Mouse (Mus musculus) forebrain, embryonic 11.5 days (tissue): Measurements from ENCODE around the gene Zeb2. TPM values are rescaled to one million over a fixed set of nuclear protein-coding genes. Genes with fewer than 3 reads are reported as not detected.

Experiments
- ATAC-seq: fragments of 200-750 bp; cut with Nextera tagmentation; replicated peaks from 2 replicates; pipeline ENCODE4 v1.8.0; 2017; ENCODE audit warnings: moderate TSS enrichment; ENCODE audit not compliant: low FRiP score
- DNase-seq: peaks from one replicate; pipeline ENCODE4 v3.0.0-alpha.2; 2017; ENCODE audit warnings: low spot score
- H3K27ac ChIP-seq: fragments of 300-500 bp; sonication (generic); 2 replicates; pipeline ENCODE4 v1.5.1; 2014; ENCODE audit warnings: low read depth, low read length
- H3K27me3 ChIP-seq: fragments of 300-500 bp; sonication (generic); 2 replicates; pipeline ENCODE4 v1.6.1; 2014; ENCODE audit warnings: mild to moderate bottlenecking, low read length, mixed read lengths; ENCODE audit not compliant: control insufficient read depth, insufficient read depth
- H3K36me3 ChIP-seq: fragments of 300-500 bp; sonication (generic); 2 replicates; pipeline ENCODE4 v1.6.1; 2014; ENCODE audit warnings: mild to moderate bottlenecking, low read length, moderate library complexity, mixed read lengths; ENCODE audit not compliant: control insufficient read depth, insufficient read depth
- H3K4me1 ChIP-seq: fragments of 300-500 bp; sonication (generic); replicated peaks from 2 replicates; pipeline ENCODE4 v1.6.1; 2014; ENCODE audit warnings: low read length, mixed read lengths; ENCODE audit not compliant: control insufficient read depth, insufficient read depth
- H3K4me2 ChIP-seq: fragments of 300-500 bp; sonication (generic); 2 replicates; pipeline ENCODE4 v1.6.1; 2014; ENCODE audit warnings: low read depth, mild to moderate bottlenecking, low read length, moderate library complexity, mixed read lengths; ENCODE audit not compliant: severe bottlenecking
- H3K4me3 ChIP-seq: fragments of 300-500 bp; sonication (generic); 2 replicates; pipeline ENCODE4 v1.5.1; 2014; ENCODE audit warnings: low read depth, low read length
- H3K9ac ChIP-seq: fragments of 300-500 bp; sonication (generic); 2 replicates; pipeline ENCODE4 v1.6.1; 2014; ENCODE audit warnings: low read length
- H3K9me3 ChIP-seq: fragments of 300-500 bp; sonication (generic); 2 replicates; pipeline ENCODE4 v1.6.1; 2016; ENCODE audit warnings: low read length, mixed read lengths; ENCODE audit not compliant: control insufficient read depth
- WGBS: fragments of 180-500 bp; shearing (Covaris S2); extraction: QIAGEN DNeasy Blood & Tissue Kit; methylation state at CpG from one replicate; pipeline ENCODE4 v1.1.7; 2014; 5-methylcytosine and 5-hydroxymethylcytosine counted together
- polyA plus RNA-seq: library from polyadenylated mRNA; unstranded; fragments of >200 nt; fragmentation: Nextera tagmentation; extraction: Ambion mirVana; gene quantifications from 2 replicates; pipeline ENCODE4 v1.2.1, GENCODE M21; 2014

The Zeb2 gene
- polyA plus RNA-seq, 1 experiment from 2014 or later, result 50.0 TPM

GRCm38 (mm10) chr2:45013325-45013724 is 103.9 kb downstream of the Zeb2 start:
- WGBS, result 91% methylated on average over 5 of the region's 5 CpGs
- Histone ChIP-seq H3K27me3 (no peaks in the 10 kb centered on the region), H3K9ac (no peak overlapping the region), H3K4me2 (no peak overlapping the region), H3K27ac (no peak overlapping the region), H3K4me1 (no peaks in the 10 kb centered on the region), H3K36me3 (no peaks in the 10 kb centered on the region), H3K4me3 (no peak overlapping the region), H3K9me3 (no peaks in the 10 kb centered on the region)
- DNase-seq (no peak), ATAC-seq (no peak)

GRCm38 (mm10) chr2:45012676-45013075 is 104.5 kb downstream of the Zeb2 start:
- Histone ChIP-seq H3K4me1 (no peaks in the 10 kb centered on the region), H3K36me3 (no peaks in the 10 kb centered on the region), H3K27ac (no peak overlapping the region), H3K4me2 (no peak overlapping the region), H3K9me3 (no peaks in the 10 kb centered on the region), H3K9ac (no peak overlapping the region), H3K4me3 (no peak overlapping the region), H3K27me3 (no peaks in the 10 kb centered on the region)
- whole genome bisulfite sequencing, result 92% methylated on average over 3 of the region's 3 CpGs
- DNase-seq (no peak), ATAC-seq (no peak)

GRCm38 (mm10) chr2:45010701-45011100 is 106.5 kb downstream of the Zeb2 start:
- Histone ChIP-seq H3K9me3 (no peaks in the 10 kb centered on the region), H3K27ac (no peak overlapping the region), H3K27me3 (no peaks in the 10 kb centered on the region), H3K4me2 (no peak overlapping the region), H3K36me3 (no peaks in the 10 kb centered on the region), H3K4me3 (no peak overlapping the region), H3K9ac (no peak overlapping the region), H3K4me1 (no peaks in the 10 kb centered on the region)
- 95% methylated on average over 1 of the region's 1 CpGs for WGBS
- no peak for ATAC-seq
- no peak for DNase-seq

- no peak overlapping the region for H3K4me2 ChIP-seq
- H3K9ac ChIP-seq, result no peak overlapping the region
- no peak for DNase-seq
- H3K36me3 ChIP-seq, result peaks cover 7% of the 10 kb centered on the region; the same call in 1 of the 2 replicates
- H3K27ac ChIP-seq, result no peak overlapping the region
- H3K4me3 ChIP-seq, result no peak overlapping the region
- 72% methylated on average over 6 of the region's 6 CpGs for WGBS
- ATAC-seq, result no peak
- H3K9me3 ChIP-seq, result no peaks in the 10 kb centered on the region
- no peaks in the 10 kb centered on the region for H3K4me1 ChIP-seq
- no peaks in the 10 kb centered on the region for H3K27me3 ChIP-seq
These were observed 117.3 kb downstream of the Zeb2 start for GRCm38 (mm10) chr2:44999906-45000305.

GRCm38 (mm10) chr2:44998710-44999109 is 118.5 kb downstream of the Zeb2 start:
- peaks cover 7% of the 10 kb centered on the region; the same call in 1 of the 2 replicates for H3K36me3 ChIP-seq

GRCm38 (mm10) chr2:44981646-44982045 is 135.5 kb downstream of the Zeb2 start:
- no peak overlapping the region for H3K4me3 ChIP-seq
- H3K9me3 ChIP-seq, result no peaks in the 10 kb centered on the region
- no peak overlapping the region for H3K27ac ChIP-seq
- peaks cover 10% of the 10 kb centered on the region; the same call in 1 of the 2 replicates for H3K4me1 ChIP-seq
- H3K9ac ChIP-seq, result no peak overlapping the region
- 85% methylated on average over 3 of the region's 3 CpGs for WGBS
- H3K27me3 ChIP-seq, result peaks cover 2% of the 10 kb centered on the region; the same call in 1 of the 2 replicates
- no peaks in the 10 kb centered on the region for H3K36me3 ChIP-seq
- H3K4me2 ChIP-seq, result no peak overlapping the region
- no peak for DNase-seq
- no peak for ATAC-seq

More at GRCm38 (mm10) chr2:44998710-44999109, 118.5 kb downstream of the Zeb2 start:
- Histone ChIP-seq H3K9me3 (no peaks in the 10 kb centered on the region), H3K4me3 (no peak overlapping the region), H3K27me3 (no peaks in the 10 kb centered on the region), H3K4me2 (no peak overlapping the region), H3K27ac (no peak overlapping the region), H3K4me1 (no peaks in the 10 kb centered on the region), H3K9ac (no peak overlapping the region)
- ATAC-seq, result no peak
- no peak for DNase-seq
- 96% methylated on average over 5 of the region's 5 CpGs for WGBS

GRCm38 (mm10) chr2:44979042-44979721 is 138.0 kb downstream of the Zeb2 start:
- DNase-seq (no peak), ATAC-seq (peak; percentile 64; the same call in 1 of the 2 replicates)
- peak overlapping the region; percentile 5; the same call in 1 of the 2 replicates for H3K4me3 ChIP-seq
- peaks cover 10% of the 10 kb centered on the region; the same call in 1 of the 2 replicates for H3K4me1 ChIP-seq
- peak overlapping the region; percentile 20; the same call in 1 of the 2 replicates for H3K9ac ChIP-seq
- H3K27me3 ChIP-seq, result peaks cover 2% of the 10 kb centered on the region; the same call in 1 of the 2 replicates
- H3K27ac ChIP-seq, result no peak overlapping the region
- no peaks in the 10 kb centered on the region for H3K9me3 ChIP-seq
- 6% methylated on average over 18 of the region's 18 CpGs for WGBS
- peak overlapping the region; percentile 60 for H3K4me2 ChIP-seq
- no peaks in the 10 kb centered on the region for H3K36me3 ChIP-seq

- 80% methylated on average over 6 of the region's 6 CpGs for WGBS
- ATAC-seq (no peak), DNase-seq (no peak)
- Histone ChIP-seq H3K4me2 (no peak overlapping the region), H3K4me3 (no peak overlapping the region), H3K9ac (no peak overlapping the region), H3K27me3 (peaks cover 2% of the 10 kb centered on the region; the same call in 1 of the 2 replicates), H3K9me3 (no peaks in the 10 kb centered on the region), H3K4me1 (peaks cover 10% of the 10 kb centered on the region; the same call in 1 of the 2 replicates), H3K27ac (no peak overlapping the region), H3K36me3 (no peaks in the 10 kb centered on the region)
These were observed 139.2 kb downstream of the Zeb2 start for GRCm38 (mm10) chr2:44978038-44978437.

GRCm38 (mm10) chr2:44977556-44977955 is 139.6 kb downstream of the Zeb2 start:
- H3K4me1 ChIP-seq, result peaks cover 10% of the 10 kb centered on the region; the same call in 1 of the 2 replicates
- no peak overlapping the region for H3K9ac ChIP-seq
- no peak overlapping the region for H3K27ac ChIP-seq
- H3K36me3 ChIP-seq, result no peaks in the 10 kb centered on the region
- ATAC-seq (no peak), DNase-seq (no peak)
- 63% methylated on average over 2 of the region's 2 CpGs for WGBS
- no peaks in the 10 kb centered on the region for H3K9me3 ChIP-seq
- no peak overlapping the region for H3K4me3 ChIP-seq
- H3K27me3 ChIP-seq, result peaks cover 2% of the 10 kb centered on the region; the same call in 1 of the 2 replicates
- H3K4me2 ChIP-seq, result no peak overlapping the region
